In genomic region chr3:108410359-108410714, GRCm38 (mm10) we compare ENCODE assay signal across 11 mouse cellular contexts. TPM values are rescaled to one million over a fixed set of nuclear protein-coding genes. Genes with fewer than 3 reads are reported as not detected.
A peak's percentile ranks its signal among the peaks of the same experiment; 100 is the strongest.
DNase-seq lines count a peak whose midpoint lies in the region; ATAC-seq and TF ChIP-seq lines count a peak whose summit lies in the region.
"Had no signal": no experiment of that assay in that cellular context is flagged by ENCODE, and none has a peak within 500 bp of the region (broad histone marks: within the 10 kb centered on the region; RNA-seq: fewer than 3 reads in every experiment).

No protein-coding gene starts in this region.

- H3K27me3 ChIP-seq in lung, embryonic 14.5 days (ENCODE audit: insufficient read depth, low read length): peaks cover 11% of the 10 kb centered on the region; the same call in 1 of the 2 replicates
- no peaks in the 10 kb centered on the region for H3K27me3 ChIP-seq in lung, postnatal 0 days (replicated peaks; ENCODE audit: insufficient read depth, low read length)
- no peaks in the 10 kb centered on the region for H3K27me3 ChIP-seq in hindbrain, embryonic 11.5 days (ENCODE audit: control insufficient read depth, insufficient read depth, low read length)
- H3K27me3 ChIP-seq in midbrain, embryonic 12.5 days: no peaks in the 10 kb centered on the region

- TF ChIP-seq EP300 in lung, postnatal 0 days (IDR thresholded peaks at IDR 0.05): no peak

- 0 out of 2 replicates have a peak overlapping the region, but pooled peaks have one; percentile 4 for H3K9ac ChIP-seq in lung, embryonic 14.5 days
- H3K9ac ChIP-seq in lung, postnatal 0 days (replicated peaks; ENCODE audit: low read depth): no peak overlapping the region
- peak overlapping the region; percentile 95 for H3K9ac ChIP-seq in hindbrain, embryonic 11.5 days (ENCODE audit: low read depth, low read length)
- peak overlapping the region; percentile 88 for H3K9ac ChIP-seq in midbrain, embryonic 12.5 days (replicated peaks)
- H3K9ac ChIP-seq: heart, embryonic 15.5 days had no signal

- ATAC-seq in lung, embryonic 14.5 days (ENCODE audit: insufficient read depth): no peak
- no peak for ATAC-seq in lung, postnatal 0 days
- ATAC-seq in hindbrain, embryonic 11.5 days (ENCODE audit: low FRiP score): peak; percentile 79
- ATAC-seq in midbrain, embryonic 12.5 days (ENCODE audit: low FRiP score, low read depth): peak; percentile 36

- peaks cover 20% of the 10 kb centered on the region; the same call in 1 of the 2 replicates for H3K36me3 ChIP-seq in lung, embryonic 14.5 days (ENCODE audit: insufficient read depth)
- no peaks in the 10 kb centered on the region for H3K36me3 ChIP-seq in lung, postnatal 0 days (ENCODE audit: insufficient read depth, low read length)
- H3K36me3 ChIP-seq in hindbrain, embryonic 11.5 days (ENCODE audit: control insufficient read depth, insufficient read depth, low read length): peaks cover 24% of the 10 kb centered on the region
- peaks cover 68% of the 10 kb centered on the region for H3K36me3 ChIP-seq in midbrain, embryonic 12.5 days
- H3K36me3 ChIP-seq: heart, embryonic 15.5 days had no signal

- 0 out of 2 replicates have a peak, but pooled peaks cover 6% of the 10 kb centered on the region for H3K4me1 ChIP-seq in lung, embryonic 14.5 days (ENCODE audit: insufficient read depth)
- H3K4me1 ChIP-seq in lung, postnatal 0 days (ENCODE audit: insufficient read depth, low read depth, low read length): peaks cover 8% of the 10 kb centered on the region; the same call in 1 of the 2 replicates
- peaks cover 32% of the 10 kb centered on the region for H3K4me1 ChIP-seq in hindbrain, embryonic 11.5 days (replicated peaks; ENCODE audit: control insufficient read depth, insufficient read depth, low read length)
- H3K4me1 ChIP-seq in midbrain, embryonic 12.5 days: peaks cover 78% of the 10 kb centered on the region

- peaks cover 19% of the 10 kb centered on the region; the same call in 1 of the 2 replicates for H3K9me3 ChIP-seq in lung, embryonic 14.5 days (ENCODE audit: low read depth, low read length)
- no peaks in the 10 kb centered on the region for H3K9me3 ChIP-seq in lung, postnatal 0 days (ENCODE audit: low read length)
- H3K9me3 ChIP-seq in hindbrain, embryonic 11.5 days (ENCODE audit: control insufficient read depth, low read length): peaks cover 4% of the 10 kb centered on the region; the same call in 1 of the 2 replicates
- H3K9me3 ChIP-seq in midbrain, embryonic 12.5 days: peaks cover 21% of the 10 kb centered on the region
- H3K9me3 ChIP-seq: heart, embryonic 15.5 days had no signal

- TF ChIP-seq CTCF in lung, embryonic 14.5 days (IDR thresholded peaks at IDR 0.05; ENCODE audit: low read depth): no peak
- no peak for TF ChIP-seq CTCF in lung, postnatal 0 days (IDR thresholded peaks at IDR 0.05)

- peak overlapping the region; percentile 38 for H3K4me2 ChIP-seq in lung, embryonic 14.5 days
- H3K4me2 ChIP-seq in lung, postnatal 0 days (replicated peaks; ENCODE audit: low read depth, low read length): no peak overlapping the region
- peak overlapping the region; percentile 86 for H3K4me2 ChIP-seq in hindbrain, embryonic 11.5 days (replicated peaks; ENCODE audit: low read depth, low read length)
- H3K4me2 ChIP-seq in midbrain, embryonic 12.5 days (replicated peaks): peak overlapping the region; percentile 90
- H3K4me2 ChIP-seq: heart, embryonic 15.5 days had no signal

- H3K27ac ChIP-seq in lung, embryonic 14.5 days (ENCODE audit: low read depth): no peak overlapping the region
- H3K27ac ChIP-seq in lung, postnatal 0 days (ENCODE audit: low read length): no peak overlapping the region
- peak overlapping the region; percentile 99 for H3K27ac ChIP-seq in hindbrain, embryonic 11.5 days (ENCODE audit: low read depth, low read length)
- peak overlapping the region; percentile 98 for H3K27ac ChIP-seq in midbrain, embryonic 12.5 days (replicated peaks)

- no peak overlapping the region for H3K4me3 ChIP-seq in lung, embryonic 14.5 days (ENCODE audit: low read depth, low read length)
- H3K4me3 ChIP-seq in lung, postnatal 0 days (ENCODE audit: low read depth, low read length): no peak overlapping the region
- peak overlapping the region; percentile 40 for H3K4me3 ChIP-seq in hindbrain, embryonic 11.5 days (ENCODE audit: low read depth, low read length)
- peak overlapping the region; percentile 49 for H3K4me3 ChIP-seq in midbrain, embryonic 12.5 days
- H3K4me3 ChIP-seq: heart, embryonic 15.5 days had no signal

- DNase-seq in lung, embryonic 14.5 days: no peak
- DNase-seq in lung, postnatal 0 days (ENCODE audit: low spot score): no peak
- DNase-seq in hindbrain, embryonic 11.5 days (ENCODE audit: low spot score): peak; percentile 84
- no peak for DNase-seq in right cerebral cortex, postnatal 25 days
- no peak for DNase-seq in gastrocnemius, adult 8-10 months (ENCODE audit: low spot score in 2 of 2)
- no peak for DNase-seq in cerebellum, postnatal 4 days (ENCODE audit: low spot score in 2 of 2)
- DNase-seq in ovary, postnatal 36 days (ENCODE audit: low spot score): no peak
- DNase-seq: adrenal gland, postnatal 25 days; liver had no signal

- WGBS in lung, embryonic 14.5 days: 27% methylated on average over 5 of the region's 5 CpGs
- 29% methylated on average over 5 of the region's 5 CpGs for WGBS in lung, postnatal 0 days
- WGBS in hindbrain, embryonic 11.5 days: 7% methylated on average over 5 of the region's 5 CpGs
- 3% methylated on average over 5 of the region's 5 CpGs for WGBS in midbrain, embryonic 12.5 days

RNA-seq across cellular contexts. Expression of gene Celsr2, which starts 5.0 kb away (rescaled TPM):
- 8.3 and 9.4 TPM in 2 replicates for polyA plus RNA-seq in lung, embryonic 14.5 days (2014; fragmentation: Nextera tagmentation; extraction: Ambion mirVana)
- 3.4 and 3.8 TPM in 2 replicates for polyA plus RNA-seq in lung, postnatal 0 days (2015; fragmentation: Nextera tagmentation; extraction: Ambion mirVana)
- 76.7 and 101 TPM in 2 replicates for polyA plus RNA-seq in hindbrain, embryonic 11.5 days (2014; fragmentation: Nextera tagmentation; extraction: Ambion mirVana)
- polyA plus RNA-seq in midbrain, embryonic 12.5 days (2016; fragmentation: Nextera tagmentation; extraction: Ambion mirVana): 73.3 and 78.2 TPM in 2 replicates
- total RNA-seq in gastrocnemius, adult 8-10 months (2022): 10 to 100 TPM in 2 of 4 experiments, 1 to 10 TPM in 2; 8.9 to 12.5 (median 9.6) TPM

RNA-seq across cellular contexts. Expression of gene Psrc1, which starts 26.7 kb away (rescaled TPM):
- 76.5 and 79.7 TPM in 2 replicates for polyA plus RNA-seq in lung, embryonic 14.5 days (2014; fragmentation: Nextera tagmentation; extraction: Ambion mirVana)
- 2.3 and 3.7 TPM in 2 replicates for polyA plus RNA-seq in lung, postnatal 0 days (2015; fragmentation: Nextera tagmentation; extraction: Ambion mirVana)
- 48.7 and 53.5 TPM in 2 replicates for polyA plus RNA-seq in hindbrain, embryonic 11.5 days (2014; fragmentation: Nextera tagmentation; extraction: Ambion mirVana)
- 60.6 and 61.9 TPM in 2 replicates for polyA plus RNA-seq in midbrain, embryonic 12.5 days (2016; fragmentation: Nextera tagmentation; extraction: Ambion mirVana)
- not detected for total RNA-seq in gastrocnemius, adult 8-10 months (2022)

RNA-seq across cellular contexts. Expression of gene Sars, which starts 34.7 kb away (rescaled TPM):
- polyA plus RNA-seq in lung, embryonic 14.5 days (2014; fragmentation: Nextera tagmentation; extraction: Ambion mirVana): 118 and 119 TPM in 2 replicates
- polyA plus RNA-seq in lung, postnatal 0 days (2015; fragmentation: Nextera tagmentation; extraction: Ambion mirVana): 81.0 and 81.3 TPM in 2 replicates
- polyA plus RNA-seq in hindbrain, embryonic 11.5 days (2014; fragmentation: Nextera tagmentation; extraction: Ambion mirVana): 181 and 206 TPM in 2 replicates
- 184 and 192 TPM in 2 replicates for polyA plus RNA-seq in midbrain, embryonic 12.5 days (2016; fragmentation: Nextera tagmentation; extraction: Ambion mirVana)
- 100 to 1,000 TPM; 106 to 124 (median 111) TPM for total RNA-seq in gastrocnemius, adult 8-10 months (2022)

RNA-seq across cellular contexts. Expression of gene Mybphl, which starts 45.6 kb away (rescaled TPM):
- 0.75 and 4.7 TPM in 2 replicates for polyA plus RNA-seq in lung, embryonic 14.5 days (2014; fragmentation: Nextera tagmentation; extraction: Ambion mirVana)
- polyA plus RNA-seq in lung, postnatal 0 days (2015; fragmentation: Nextera tagmentation; extraction: Ambion mirVana): 5.6 and 7.1 TPM in 2 replicates
- not detected in 2 replicates for polyA plus RNA-seq in hindbrain, embryonic 11.5 days (2014; fragmentation: Nextera tagmentation; extraction: Ambion mirVana)
- not detected in 2 replicates for polyA plus RNA-seq in midbrain, embryonic 12.5 days (2016; fragmentation: Nextera tagmentation; extraction: Ambion mirVana)
- not detected for total RNA-seq in gastrocnemius, adult 8-10 months (2022)
- total RNA-seq: adrenal gland, postnatal 25 days had no signal

Comparison
In these comparisons a context has a peak if more than half of its experiments do, and no peak if none do; other contexts are left out.
1. RNA of gene Psrc1, which starts 26.7 kb away (polyA plus RNA-seq): 76.5 to 79.7 TPM in lung, embryonic 14.5 days, 60.6 to 61.9 TPM in midbrain, embryonic 12.5 days and 48.7 to 53.5 TPM in hindbrain, embryonic 11.5 days; 2.3 to 3.7 TPM in lung, postnatal 0 days; every median in the first group is over 10 times any median in the second.
2. ATAC-seq: peak in hindbrain, embryonic 11.5 days (single experiment) and midbrain, embryonic 12.5 days (single experiment); none in lung, embryonic 14.5 days (single experiment) and lung, postnatal 0 days (single experiment).
3. H3K27ac ChIP-seq: peak in hindbrain, embryonic 11.5 days (single experiment) and midbrain, embryonic 12.5 days (single experiment); none in lung, embryonic 14.5 days (single experiment) and lung, postnatal 0 days (single experiment).
4. H3K4me3 ChIP-seq: peak in hindbrain, embryonic 11.5 days (single experiment) and midbrain, embryonic 12.5 days (single experiment); none in lung, embryonic 14.5 days (single experiment) and lung, postnatal 0 days (single experiment).